Mouse (Mus musculus) bone marrow, adult 2 months (tissue): ENCODE data around the gene Zcchc3. TPM values are rescaled to one million over a fixed set of nuclear protein-coding genes. Genes with fewer than 3 reads are reported as not detected.
"Not testable (repeated sequence)": the region's sequence is repeated elsewhere in the genome, so short reads cannot be mapped to it uniquely, and the experiment has no call there.

Experiments used
- H3K27ac ChIP-seq: fragments of 200-500 bp; 2 replicates; pipeline ENCODE4 v1.5.1; 2012; ENCODE audit warnings: low read depth, mild to moderate bottlenecking, control low read depth, inconsistent platforms, low read length; ENCODE audit not compliant: control insufficient read depth, poor library complexity, insufficient read depth
- H3K4me1 ChIP-seq: fragments of 200-500 bp; 2 replicates; pipeline ENCODE4 v1.6.1; 2011; ENCODE audit warnings: low read length; ENCODE audit not compliant: control insufficient read depth, insufficient read depth
- H3K4me3 ChIP-seq: fragments of 200-500 bp; replicated peaks from 2 replicates; pipeline ENCODE3; 2011; ENCODE audit warnings: mild to moderate bottlenecking, low read depth, low read length, control low read depth; ENCODE audit not compliant: control insufficient read depth
- CTCF ChIP-seq: fragments of 200-500 bp; IDR thresholded peaks from 2 replicates; pipeline ENCODE4 v1.5.1; 2011; ENCODE audit warnings: low read length, control low read depth; ENCODE audit not compliant: control insufficient read depth, insufficient read depth
- POLR2A ChIP-seq: fragments of 200-500 bp; IDR thresholded peaks from 2 replicates; pipeline ENCODE4 v1.6.1; 2011; ENCODE audit warnings: low read depth, mild to moderate bottlenecking, control low read depth, low read length, borderline replicate concordance; ENCODE audit not compliant: control insufficient read depth
- WGBS: fragments of 180-500 bp; shearing (Covaris S2); methylation state at CpG from one replicate; pipeline ENCODE4 v1.1.7; 2018; 5-methylcytosine and 5-hydroxymethylcytosine counted together
- polyA plus RNA-seq: library from polyadenylated mRNA; stranded (reverse); fragments of >200 nt; gene quantifications from 2 replicates; pipeline ENCODE4 v1.2.4, GENCODE M21; 2011; ENCODE audit warnings: low replicate concordance; ENCODE audit not compliant: missing spikeins, insufficient read depth, insufficient read length

Gene Zcchc3
- polyA plus RNA-seq, 1 experiment: 6.2 TPM

DNA sequence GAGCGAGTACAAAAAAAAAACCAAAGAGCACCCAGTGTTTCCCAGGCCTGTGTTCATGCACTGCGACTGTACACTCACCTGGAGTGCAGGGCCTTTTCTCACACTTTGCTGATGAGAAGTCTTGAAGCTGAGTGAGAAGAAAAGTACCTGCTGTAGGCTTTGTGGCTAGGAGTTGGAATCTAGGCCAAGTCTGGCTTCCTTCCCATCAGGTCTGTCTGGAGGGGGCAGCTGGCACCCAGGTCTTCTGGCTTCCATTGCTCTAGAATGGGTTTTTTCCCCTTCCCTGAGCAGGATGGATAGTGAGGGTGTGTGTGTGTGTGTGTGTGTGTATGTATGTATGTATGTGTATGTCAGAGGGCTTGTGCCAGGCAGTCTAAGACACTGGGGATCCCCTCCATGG, 25.0 kb upstream of the Zcchc3 start:
- no peak for TF ChIP-seq POLR2A
- TF ChIP-seq CTCF: no peak
- H3K4me1 ChIP-seq: no peaks in the 10 kb centered on the region
- WGBS: 89% methylated on average over 2 of the region's 2 CpGs
- no peak overlapping the region for H3K27ac ChIP-seq
- no peak overlapping the region for H3K4me3 ChIP-seq

DNA sequence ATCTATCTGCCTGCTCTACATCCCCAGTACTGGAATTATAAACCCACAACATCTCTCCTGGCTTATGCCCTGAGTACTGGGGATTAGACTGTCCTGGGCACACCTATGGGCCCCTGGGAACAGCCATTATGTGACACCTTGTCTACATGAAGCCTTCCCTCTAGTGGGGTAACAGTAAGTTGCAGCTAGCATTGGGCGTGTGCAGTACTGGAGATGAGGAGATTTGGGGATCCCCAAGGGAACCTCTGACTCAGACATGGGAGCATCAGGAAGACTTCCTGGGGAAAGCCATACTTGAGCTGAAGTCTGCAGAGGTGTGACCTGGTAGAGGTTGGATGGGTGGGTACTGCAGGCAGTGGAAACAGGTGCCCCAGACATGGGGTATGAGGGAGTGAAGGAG, 24.1 kb upstream of the Zcchc3 start:
- H3K27ac ChIP-seq: no peak overlapping the region
- no peak overlapping the region for H3K4me3 ChIP-seq
- no peaks in the 10 kb centered on the region for H3K4me1 ChIP-seq
- TF ChIP-seq POLR2A (no peak), CTCF (no peak)
- 56% methylated on average over 1 of the region's 1 CpGs for WGBS

DNA sequence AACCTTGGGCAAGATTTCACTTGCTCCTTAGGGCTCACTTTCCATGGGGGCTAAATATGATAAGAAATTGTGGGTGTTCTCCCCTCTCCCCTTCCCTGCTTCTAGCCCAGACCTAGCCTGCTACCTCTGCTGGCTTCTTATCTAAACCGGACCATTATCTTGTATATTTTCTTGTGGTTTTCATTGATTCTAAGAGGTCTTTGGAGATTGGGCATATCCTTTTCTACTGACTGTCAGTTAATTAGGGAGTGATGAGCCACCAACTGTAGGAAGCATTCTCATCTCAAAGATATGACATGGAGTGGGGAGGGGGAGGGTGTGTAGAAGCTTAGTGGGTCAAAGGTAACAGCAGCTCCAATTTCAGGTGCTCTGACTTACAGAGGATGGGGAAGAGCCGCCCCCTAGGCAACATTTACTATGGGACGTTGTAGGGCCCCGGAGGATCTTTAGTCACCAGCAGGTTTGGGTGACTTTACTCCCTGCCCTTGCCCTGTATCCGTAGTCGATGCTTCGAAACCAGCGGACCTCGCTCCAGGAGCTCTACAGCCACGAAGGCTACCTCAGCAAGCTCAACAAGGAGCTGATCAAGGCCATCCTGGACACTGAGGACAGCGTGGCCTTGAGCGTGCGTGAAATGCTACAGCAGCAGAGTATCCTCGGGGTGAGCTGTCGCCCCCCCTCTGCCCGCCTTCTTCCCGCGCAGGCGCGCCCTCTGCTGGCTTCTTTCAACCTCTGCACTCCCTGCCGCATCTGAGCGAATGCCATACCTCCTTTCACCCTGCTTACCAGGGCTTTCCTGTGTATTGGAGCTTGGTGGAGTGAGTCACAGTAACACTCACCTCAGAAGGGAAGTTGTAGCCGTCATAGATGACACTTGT, 22.4 kb upstream of the Zcchc3 start:
- Histone ChIP-seq H3K27ac (no peak overlapping the region), H3K4me3 (no peak overlapping the region), H3K4me1 (no peaks in the 10 kb centered on the region)
- WGBS: 5% methylated on average over 22 of the region's 23 CpGs
- no peak for TF ChIP-seq POLR2A
- TF ChIP-seq CTCF: peak; percentile 82

DNA sequence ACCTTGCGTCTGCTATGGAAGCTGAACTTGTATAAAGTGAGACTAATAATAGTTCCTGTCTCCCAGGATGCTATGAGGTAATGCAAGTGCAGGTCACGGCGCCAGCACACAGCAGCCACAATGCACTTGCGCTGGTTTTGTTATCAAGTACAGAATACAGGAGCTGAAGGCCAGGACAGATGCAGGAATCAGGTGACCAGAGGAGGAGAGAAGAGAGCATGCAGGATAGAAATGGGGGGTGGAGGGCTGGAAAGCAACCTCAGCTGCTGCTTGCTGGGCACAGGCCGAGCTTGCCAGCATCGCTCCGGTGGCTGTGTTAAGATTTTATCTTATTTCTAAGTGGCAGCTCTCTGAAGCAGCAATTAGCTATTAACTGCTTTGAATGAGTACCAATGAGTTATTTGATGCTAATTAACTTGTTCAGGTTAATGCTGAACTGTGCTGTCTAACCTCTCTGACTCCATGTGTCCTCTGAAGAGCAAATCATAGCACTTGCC, 21.6 kb upstream of the Zcchc3 start:
- WGBS: 69% methylated on average over 7 of the region's 7 CpGs
- no peak overlapping the region for H3K4me3 ChIP-seq
- no peak overlapping the region for H3K27ac ChIP-seq
- H3K4me1 ChIP-seq: no peaks in the 10 kb centered on the region
- no peak for TF ChIP-seq CTCF
- no peak for TF ChIP-seq POLR2A

DNA sequence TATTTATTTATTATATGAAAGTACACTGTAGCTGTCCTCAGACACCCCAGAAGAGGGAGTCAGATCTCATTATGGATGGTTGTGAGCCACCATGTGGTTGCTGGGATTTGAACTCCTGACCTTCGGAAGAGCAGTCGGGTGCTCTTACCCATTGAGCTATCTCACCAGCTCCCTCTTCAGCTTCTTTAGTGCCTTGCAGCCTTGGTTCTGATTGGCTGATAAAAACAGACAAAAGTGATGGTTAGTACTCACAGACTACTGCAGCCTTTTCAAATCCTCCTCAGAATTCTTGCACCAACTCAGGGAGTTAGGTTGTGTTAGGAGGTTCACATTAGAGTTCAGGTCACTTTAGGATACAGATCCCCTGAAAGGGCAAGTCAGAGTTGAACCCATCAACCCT, 13.7 kb upstream of the Zcchc3 start:
- not testable (repeated sequence) for H3K4me3 ChIP-seq, H3K4me1 ChIP-seq, H3K27ac ChIP-seq
- WGBS: 80% methylated on average over 2 of the region's 2 CpGs

DNA sequence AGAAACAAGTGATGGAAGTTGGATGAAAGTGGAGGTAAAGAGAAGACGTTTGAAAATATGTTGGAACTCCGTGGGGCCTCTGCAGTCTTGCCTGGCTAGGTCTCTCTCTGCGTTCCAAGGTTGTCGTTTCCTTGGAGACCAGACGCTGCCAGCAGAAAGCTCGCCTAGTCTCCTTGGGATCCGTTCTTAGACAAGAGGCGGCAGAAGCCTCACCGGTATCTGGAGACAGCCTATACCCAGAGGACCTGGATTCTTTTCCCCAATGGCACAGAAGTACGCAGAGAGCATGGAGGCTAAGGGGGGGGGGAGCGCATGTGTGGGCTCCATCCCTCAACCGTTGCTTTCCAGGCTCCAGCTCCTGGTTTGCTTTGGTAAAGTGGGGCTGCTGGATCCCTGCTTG, 12.7 kb upstream of the Zcchc3 start:
- Histone ChIP-seq H3K4me1 (no peaks in the 10 kb centered on the region), H3K4me3 (no peak overlapping the region), H3K27ac (no peak overlapping the region)
- TF ChIP-seq POLR2A (no peak), CTCF (no peak)
- WGBS: 63% methylated on average over 12 of the region's 12 CpGs

DNA sequence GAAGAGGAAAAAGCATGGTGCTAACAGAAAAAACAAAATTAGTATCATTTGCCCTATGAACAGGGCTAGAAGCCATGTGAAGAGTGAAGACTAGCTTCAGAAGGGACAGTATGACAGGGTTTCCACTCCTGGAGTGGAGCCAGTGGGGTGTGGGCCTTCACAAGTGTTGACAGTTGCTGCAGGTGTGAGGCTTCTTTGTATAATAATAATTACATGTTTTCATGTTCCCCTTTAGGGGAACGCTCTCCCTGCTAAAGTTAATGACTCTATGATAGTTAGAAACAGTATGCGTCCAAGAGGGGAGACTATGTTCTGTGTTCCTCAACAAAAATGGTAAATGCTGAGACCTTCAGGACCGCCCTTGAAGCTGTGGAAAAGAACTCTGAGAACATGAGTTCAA, 959 bp upstream of the Zcchc3 start:
- no peak overlapping the region for H3K27ac ChIP-seq
- TF ChIP-seq CTCF: no peak
- TF ChIP-seq POLR2A: no peak
- no peak overlapping the region for H3K4me3 ChIP-seq
- 90% methylated on average over 3 of the region's 3 CpGs for WGBS
- H3K4me1 ChIP-seq: no peaks in the 10 kb centered on the region

DNA sequence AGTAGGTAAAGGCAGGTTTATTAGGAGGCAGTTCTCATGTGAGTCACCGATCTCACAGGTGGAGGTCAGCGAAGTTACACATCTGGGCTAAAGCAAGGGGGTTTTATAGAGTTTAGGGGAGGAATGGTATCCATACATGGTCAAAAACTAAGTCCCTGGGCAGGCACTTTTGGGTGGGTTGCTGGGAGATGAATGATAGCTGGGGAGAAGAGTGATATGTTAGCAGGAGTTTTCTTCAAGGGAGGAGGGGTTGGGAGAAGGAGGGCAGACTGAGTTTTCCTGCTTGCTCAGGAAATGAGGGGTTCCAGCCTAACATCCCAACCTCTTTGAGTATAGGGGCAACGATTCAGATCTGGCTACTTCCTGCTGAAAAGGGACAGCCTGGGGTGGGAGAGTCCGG, 460 bp upstream of the Zcchc3 start, which contains the start of gene 6820408C15Rik:
6820408C15Rik (plus strand) TSS at position 301 of the 400 bp plus-strand sequence.
- TF ChIP-seq CTCF: no peak
- no peak for TF ChIP-seq POLR2A
- Histone ChIP-seq H3K4me1 (no peaks in the 10 kb centered on the region), H3K27ac (peak within 1 kb of the TSS; percentile 44; the same call in 1 of the 2 replicates), H3K4me3 (peak within 1 kb of the TSS; percentile 66)
- WGBS: 46% methylated on average over 4 of the region's 4 CpGs
